Mouse (Mus musculus) stomach, embryonic 16.5 days (tissue): ENCODE data around the gene Pnpla1. TPM values are rescaled to one million over a fixed set of nuclear protein-coding genes. Genes with fewer than 3 reads are reported as not detected.

ENCODE experiments used
- ATAC-seq: fragments of 200-750 bp; cut with Nextera tagmentation; 2 replicates; pipeline ENCODE4 v1.8.0; 2017; ENCODE audit warnings: moderate number of reproducible peaks, moderate TSS enrichment; ENCODE audit not compliant: insufficient read depth, low FRiP score
- H3K27ac ChIP-seq: fragments of 300-500 bp; sonication (generic); 2 replicates; pipeline ENCODE4 v1.5.1; 2014; ENCODE audit warnings: low read length
- H3K27me3 ChIP-seq: fragments of 300-500 bp; sonication (generic); 2 replicates; pipeline ENCODE4 v1.6.1; 2014; ENCODE audit warnings: low read length, control low read depth, mixed read lengths; ENCODE audit not compliant: control insufficient read depth, insufficient read depth
- H3K36me3 ChIP-seq: fragments of 300-500 bp; sonication (generic); 2 replicates; pipeline ENCODE4 v1.6.1; 2014; ENCODE audit warnings: low read length; ENCODE audit not compliant: control insufficient read depth, insufficient read depth
- H3K4me1 ChIP-seq: fragments of 300-500 bp; sonication (generic); 2 replicates; pipeline ENCODE4 v1.6.1; 2014; ENCODE audit warnings: low read length, control low read depth, mixed read lengths; ENCODE audit not compliant: control insufficient read depth, insufficient read depth
- H3K4me2 ChIP-seq: fragments of 300-500 bp; sonication (generic); 2 replicates; pipeline ENCODE4 v1.6.1; 2014; ENCODE audit warnings: low read depth, low read length, mixed read lengths
- H3K4me3 ChIP-seq: fragments of 300-500 bp; sonication (generic); replicated peaks from 2 replicates; pipeline ENCODE4 v1.5.1; 2014; ENCODE audit warnings: mild to moderate bottlenecking, low read length
- H3K9ac ChIP-seq: fragments of 300-500 bp; sonication (generic); 2 replicates; pipeline ENCODE4 v1.6.1; 2014; ENCODE audit warnings: low read length
- H3K9me3 ChIP-seq: fragments of 300-500 bp; sonication (generic); replicated peaks from 2 replicates; pipeline ENCODE4 v1.6.1; 2016; ENCODE audit warnings: low read length, control low read depth; ENCODE audit not compliant: control insufficient read depth
- WGBS: fragments of 180-500 bp; shearing (Covaris S2); extraction: QIAGEN DNeasy Blood & Tissue Kit; methylation state at CpG from one replicate; pipeline ENCODE4 v1.1.7; 2014; 5-methylcytosine and 5-hydroxymethylcytosine counted together
- polyA plus RNA-seq: library from polyadenylated mRNA; unstranded; fragments of >200 nt; fragmentation: Nextera tagmentation; extraction: Ambion mirVana; gene quantifications from 2 replicates; pipeline ENCODE4 v1.2.1, GENCODE M21; 2015

Pnpla1 gene
- polyA plus RNA-seq, 1 experiment from 2014 or later, result 1.2 TPM

DNA sequence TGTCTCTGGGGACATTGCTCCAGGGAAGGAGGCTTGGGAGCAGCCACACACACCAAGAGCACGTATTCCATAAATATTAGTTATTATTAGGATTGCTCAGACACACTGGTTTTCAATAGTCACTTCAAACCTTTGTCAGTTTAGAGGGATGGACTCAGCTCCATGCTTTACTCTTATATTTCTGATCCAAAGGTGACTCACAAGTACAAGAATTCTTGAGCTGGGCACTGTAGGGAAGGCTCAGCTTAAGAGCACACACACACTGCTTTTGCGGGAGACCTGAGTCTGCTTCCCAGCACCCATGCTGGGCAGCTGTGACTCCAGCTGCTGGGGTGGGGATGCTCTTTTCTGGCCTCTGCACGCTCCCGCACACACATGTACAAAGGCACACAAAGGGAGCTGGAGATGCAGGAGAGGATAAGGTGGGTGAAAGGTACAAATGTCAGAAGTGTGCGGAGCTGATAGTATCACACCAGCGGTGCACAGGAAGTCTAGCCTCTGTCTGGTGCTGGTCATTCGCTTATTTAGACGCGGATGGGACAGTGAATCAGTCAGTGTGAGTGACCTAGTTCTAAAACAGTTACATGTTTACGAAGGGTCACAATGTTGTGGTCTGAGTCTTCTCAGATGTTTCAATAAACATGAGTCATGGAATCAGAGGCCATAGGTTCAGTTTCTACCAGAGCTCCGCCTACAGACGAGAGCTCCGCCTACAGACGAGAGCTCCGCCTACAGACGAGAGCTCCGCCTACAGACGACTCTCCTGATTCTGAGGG is 73.4 kb downstream of the Pnpla1 start:
- no peak overlapping the region for H3K9ac ChIP-seq
- peaks cover 20% of the 10 kb centered on the region for H3K4me1 ChIP-seq
- peak overlapping the region; percentile 67 for H3K27ac ChIP-seq
- ATAC-seq, result no peak
- H3K4me2 ChIP-seq, result no peak overlapping the region
- no peak overlapping the region for H3K4me3 ChIP-seq
- no peaks in the 10 kb centered on the region for H3K9me3 ChIP-seq
- H3K27me3 ChIP-seq, result no peaks in the 10 kb centered on the region
- H3K36me3 ChIP-seq, result no peaks in the 10 kb centered on the region
- WGBS, result 83% methylated on average over 18 of the region's 18 CpGs

DNA sequence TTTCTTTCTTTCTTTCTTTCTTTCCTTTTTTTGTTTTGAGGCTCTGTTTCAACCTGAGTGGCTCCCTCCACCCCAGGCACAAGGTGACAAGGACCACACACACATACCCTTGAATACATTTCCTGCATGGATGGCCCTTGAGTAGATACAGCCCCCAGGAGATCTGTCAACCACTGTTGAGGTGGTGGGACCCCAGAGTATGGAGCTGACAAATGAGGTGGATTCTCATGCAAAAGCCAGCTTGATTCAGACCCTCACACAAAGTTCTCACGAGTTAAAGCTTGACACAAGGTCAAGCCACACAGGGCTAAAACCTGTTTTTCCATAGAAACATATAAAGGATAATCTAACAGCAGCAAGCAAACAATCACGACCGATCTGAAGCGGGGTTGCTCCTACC is 74.1 kb downstream of the Pnpla1 start:
- H3K27ac ChIP-seq, result no peak overlapping the region
- H3K36me3 ChIP-seq, result no peaks in the 10 kb centered on the region
- H3K4me3 ChIP-seq, result no peak overlapping the region
- 60% methylated on average over 4 of the region's 4 CpGs for WGBS
- peaks cover 20% of the 10 kb centered on the region for H3K4me1 ChIP-seq
- H3K9me3 ChIP-seq, result no peaks in the 10 kb centered on the region
- ATAC-seq, result no peak
- H3K27me3 ChIP-seq, result no peaks in the 10 kb centered on the region
- H3K4me2 ChIP-seq, result no peak overlapping the region
- H3K9ac ChIP-seq, result no peak overlapping the region

DNA sequence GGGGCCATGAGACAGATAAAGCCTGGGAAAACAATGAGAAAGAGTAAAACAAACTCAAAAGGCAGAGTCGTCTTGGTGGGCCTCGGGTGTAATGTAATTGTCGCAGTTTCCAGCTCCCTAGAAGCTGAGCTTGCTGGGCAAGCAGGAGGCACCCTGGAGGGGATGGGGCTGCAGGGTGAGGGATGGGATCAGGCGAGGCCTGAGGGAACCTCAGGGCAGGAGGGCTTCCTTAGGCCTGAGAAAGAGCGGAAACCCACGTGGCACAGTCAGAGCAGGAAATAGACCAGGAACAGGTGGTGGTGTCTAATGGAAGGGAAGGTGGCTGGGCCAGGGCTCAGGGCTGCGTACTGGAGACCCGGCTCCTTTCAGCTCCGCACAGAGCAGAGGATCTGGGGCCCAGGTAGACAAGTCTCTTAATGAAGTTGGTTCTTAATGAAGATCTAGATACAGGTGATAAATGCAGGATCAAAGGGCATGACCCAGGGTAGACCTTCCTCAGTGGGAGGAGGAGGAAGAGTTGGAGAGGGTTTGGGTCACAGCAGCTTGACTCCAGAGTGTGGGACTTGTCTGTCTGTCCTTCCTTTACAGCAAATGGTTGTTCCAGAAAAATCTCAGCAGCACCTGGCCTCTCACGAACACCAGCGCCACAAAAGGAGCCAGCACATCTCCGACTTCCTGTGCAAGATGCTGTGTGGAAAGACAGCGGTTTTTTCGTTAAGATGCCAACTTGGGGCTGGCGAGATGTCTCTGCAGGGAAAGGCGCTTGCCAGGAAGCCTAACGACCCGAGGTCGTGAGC is 76.1 kb downstream of the Pnpla1 start:
- no peaks in the 10 kb centered on the region for H3K9me3 ChIP-seq
- H3K9ac ChIP-seq, result no peak overlapping the region
- no peak overlapping the region for H3K4me3 ChIP-seq
- peaks cover 20% of the 10 kb centered on the region for H3K4me1 ChIP-seq
- 73% methylated on average over 19 of the region's 19 CpGs for WGBS
- H3K27me3 ChIP-seq, result no peaks in the 10 kb centered on the region
- ATAC-seq, result no peak
- no peak overlapping the region for H3K4me2 ChIP-seq
- no peak overlapping the region for H3K27ac ChIP-seq
- H3K36me3 ChIP-seq, result no peaks in the 10 kb centered on the region

DNA sequence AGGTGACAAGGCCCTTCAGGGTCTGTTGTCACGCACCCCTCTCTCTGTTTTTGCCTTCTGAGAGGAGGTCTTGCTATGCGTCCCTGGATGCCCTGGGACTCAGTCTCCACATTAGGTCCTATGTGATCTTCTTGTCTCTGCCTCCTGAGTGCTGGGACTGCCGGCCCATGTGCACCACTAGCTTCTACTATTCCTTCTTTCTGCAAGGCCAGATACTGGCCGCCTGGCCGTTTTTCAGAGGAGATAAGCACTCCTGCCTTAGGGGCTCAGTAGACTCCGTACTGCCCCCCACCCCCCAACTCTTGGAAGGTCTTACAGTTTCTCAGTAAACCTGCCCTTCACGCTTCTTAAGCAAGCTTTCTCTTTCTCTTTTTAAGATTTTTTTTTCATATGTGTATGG is 77.9 kb downstream of the Pnpla1 start:
- Histone ChIP-seq H3K4me3 (no peak overlapping the region), H3K4me1 (peaks cover 7% of the 10 kb centered on the region), H3K36me3 (no peaks in the 10 kb centered on the region), H3K9me3 (no peaks in the 10 kb centered on the region), H3K4me2 (no peak overlapping the region), H3K9ac (no peak overlapping the region), H3K27me3 (no peaks in the 10 kb centered on the region), H3K27ac (no peak overlapping the region)
- 88% methylated on average over 7 of the region's 7 CpGs for WGBS
- ATAC-seq, result no peak

DNA sequence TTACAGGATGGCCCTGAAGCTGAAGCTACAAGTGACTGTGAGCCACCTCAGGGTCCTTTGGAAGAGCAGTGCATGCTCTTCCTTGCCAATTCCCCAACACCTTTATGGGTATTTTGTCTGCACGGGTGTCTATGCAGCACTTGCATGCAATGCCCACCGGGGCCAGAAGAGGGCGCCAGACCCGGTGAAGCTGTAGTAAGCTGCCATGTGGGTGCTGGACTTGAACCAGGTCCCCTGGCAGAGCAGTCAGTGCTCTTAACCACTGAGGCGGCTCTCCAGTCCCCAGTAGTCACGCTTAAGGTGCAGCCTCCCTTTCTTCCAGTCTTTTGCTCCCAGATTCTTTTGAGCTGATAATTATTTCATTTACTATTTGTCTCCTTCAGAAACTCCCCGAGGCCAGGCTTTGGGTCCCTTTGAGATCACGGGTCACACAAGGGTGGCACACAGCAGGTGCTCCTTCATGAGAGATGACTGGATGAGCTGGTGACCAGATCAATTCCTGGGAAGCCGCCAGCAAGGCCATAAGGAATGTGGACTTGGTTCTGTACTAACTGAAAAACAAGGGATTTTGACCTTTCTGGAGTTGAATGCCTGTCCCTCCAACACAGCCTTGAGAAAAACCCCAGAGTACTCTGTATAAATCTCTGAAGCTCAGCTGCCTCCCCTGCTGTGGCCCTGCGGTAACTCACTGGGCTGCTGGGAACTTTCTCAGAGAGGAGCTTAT is 78.6 kb downstream of the Pnpla1 start:
- ATAC-seq, result no peak
- H3K4me2 ChIP-seq, result no peak overlapping the region
- H3K27ac ChIP-seq, result no peak overlapping the region
- no peaks in the 10 kb centered on the region for H3K27me3 ChIP-seq
- H3K36me3 ChIP-seq, result no peaks in the 10 kb centered on the region
- no peaks in the 10 kb centered on the region for H3K9me3 ChIP-seq
- peaks cover under 1% of the 10 kb centered on the region; the same call in 1 of the 2 replicates for H3K4me1 ChIP-seq
- WGBS, result 82% methylated on average over 10 of the region's 10 CpGs
- no peak overlapping the region for H3K4me3 ChIP-seq
- no peak overlapping the region for H3K9ac ChIP-seq

Other genes with a start within 250 kb of the Pnpla1 start
- 67.6 and 73.0 TPM in 2 replicates for gene Srpk1, start 235.7 kb upstream of the Pnpla1 start, polyA plus RNA-seq
- gene Slc26a8, start 168.2 kb upstream of the Pnpla1 start, polyA plus RNA-seq, result 0.46 and 0.80 TPM in 2 replicates
- gene Mapk14, start 167.1 kb upstream of the Pnpla1 start, polyA plus RNA-seq, result 34.0 and 34.2 TPM in 2 replicates
- 2.3 and 2.8 TPM in 2 replicates for gene AC170998.1, start 132.3 kb upstream of the Pnpla1 start, polyA plus RNA-seq
- gene Mapk13, start 89.1 kb upstream of the Pnpla1 start, polyA plus RNA-seq, result 116 and 128 TPM in 2 replicates
- gene Brpf3, start 57.3 kb upstream of the Pnpla1 start, polyA plus RNA-seq, result 8.2 and 10.5 TPM in 2 replicates
- gene 4930539E08Rik, start 56.9 kb downstream of the Pnpla1 start, polyA plus RNA-seq, result 0.25 and 0.31 TPM in 2 replicates
- 0.21 TPM in 1 of 2 replicates, not detected in the other for gene Pxt1, start 85.4 kb downstream of the Pnpla1 start, polyA plus RNA-seq
- gene Kctd20, start 93.5 kb downstream of the Pnpla1 start, polyA plus RNA-seq, result 77.2 and 78.3 TPM in 2 replicates
- gene Stk38, start 149.6 kb downstream of the Pnpla1 start, polyA plus RNA-seq, result 118 and 120 TPM in 2 replicates
- gene Srsf3, start 174.2 kb downstream of the Pnpla1 start, polyA plus RNA-seq, result 456 and 477 TPM in 2 replicates
- 144 and 167 TPM in 2 replicates for gene Cdkn1a, start 232.6 kb downstream of the Pnpla1 start, polyA plus RNA-seq